Mouse (Mus musculus): ENCODE measurements around the gene Icam2. TPM values are rescaled to one million over a fixed set of nuclear protein-coding genes. Genes with fewer than 3 reads are reported as not detected.

Icam2 gene
- polyA plus RNA-seq, 1 experiment, result not detected

GRCm38 (mm10) chr11:106381011-106381410, 6.9 kb downstream of the Icam2 start:
- Histone ChIP-seq H3K4me1 (ENCODE audit: control insufficient read depth, insufficient read depth, low read length) (no peaks in the 10 kb centered on the region), H3K4me3 (ENCODE audit: insufficient read depth, low read length) (no peak overlapping the region), H3K27ac (ENCODE audit: insufficient read depth, low read length) (no peak overlapping the region)
- TF ChIP-seq CTCF (IDR thresholded peaks at IDR 0.05; ENCODE audit: borderline replicate concordance, insufficient read depth, low read length) (no peak), POLR2A (IDR thresholded peaks at IDR 0.05; ENCODE audit: low read depth, low read length) (no peak)

- no peak for TF ChIP-seq CTCF (IDR thresholded peaks at IDR 0.05; ENCODE audit: borderline replicate concordance, insufficient read depth, low read length)
- TF ChIP-seq POLR2A (IDR thresholded peaks at IDR 0.05; ENCODE audit: low read depth, low read length), result no peak
- no peak overlapping the region for H3K27ac ChIP-seq (ENCODE audit: insufficient read depth, low read length)
- no peak overlapping the region for H3K4me3 ChIP-seq (ENCODE audit: insufficient read depth, low read length)
- no peaks in the 10 kb centered on the region for H3K4me1 ChIP-seq (ENCODE audit: control insufficient read depth, insufficient read depth, low read length)
Measured at GRCm38 (mm10) chr11:106374979-106375378, 12.9 kb downstream of the Icam2 start.

- Histone ChIP-seq H3K4me1 (ENCODE audit: control insufficient read depth, insufficient read depth, low read length) (no peaks in the 10 kb centered on the region), H3K4me3 (ENCODE audit: insufficient read depth, low read length) (no peak overlapping the region), H3K27ac (ENCODE audit: insufficient read depth, low read length) (no peak overlapping the region)
- TF ChIP-seq CTCF (IDR thresholded peaks at IDR 0.05; ENCODE audit: borderline replicate concordance, insufficient read depth, low read length) (no peak), POLR2A (IDR thresholded peaks at IDR 0.05; ENCODE audit: low read depth, low read length) (no peak)
Measured at GRCm38 (mm10) chr11:106374559-106374958, 13.3 kb downstream of the Icam2 start.

GRCm38 (mm10) chr11:106373998-106374397, 13.9 kb downstream of the Icam2 start:
- H3K4me3 ChIP-seq (ENCODE audit: insufficient read depth, low read length), result no peak overlapping the region
- no peak for TF ChIP-seq POLR2A (IDR thresholded peaks at IDR 0.05; ENCODE audit: low read depth, low read length)
- no peak for TF ChIP-seq CTCF (IDR thresholded peaks at IDR 0.05; ENCODE audit: borderline replicate concordance, insufficient read depth, low read length)
- no peaks in the 10 kb centered on the region for H3K4me1 ChIP-seq (ENCODE audit: control insufficient read depth, insufficient read depth, low read length)
- no peak overlapping the region for H3K27ac ChIP-seq (ENCODE audit: insufficient read depth, low read length)

GRCm38 (mm10) chr11:106366316-106366715, 21.6 kb downstream of the Icam2 start:
- Histone ChIP-seq H3K4me1 (ENCODE audit: control insufficient read depth, insufficient read depth, low read length) (no peaks in the 10 kb centered on the region), H3K27ac (ENCODE audit: insufficient read depth, low read length) (no peak overlapping the region), H3K4me3 (ENCODE audit: insufficient read depth, low read length) (no peak overlapping the region)
- TF ChIP-seq POLR2A (IDR thresholded peaks at IDR 0.05; ENCODE audit: low read depth, low read length) (no peak), CTCF (IDR thresholded peaks at IDR 0.05; ENCODE audit: borderline replicate concordance, insufficient read depth, low read length) (peak; percentile 63; the same call in 1 of the 2 replicates)

- TF ChIP-seq POLR2A (IDR thresholded peaks at IDR 0.05; ENCODE audit: low read depth, low read length) (no peak), CTCF (IDR thresholded peaks at IDR 0.05; ENCODE audit: borderline replicate concordance, insufficient read depth, low read length) (no peak)
Measured at GRCm38 (mm10) chr11:106365366-106365765, 22.5 kb downstream of the Icam2 start, which contains the start of gene Prr29. Gene Prr29 (plus strand): TSS chr11:106365472.

GRCm38 (mm10) chr11:106364712-106365111, 23.2 kb downstream of the Icam2 start:
- Histone ChIP-seq H3K27ac (ENCODE audit: insufficient read depth, low read length) (no peak overlapping the region), H3K4me1 (ENCODE audit: control insufficient read depth, insufficient read depth, low read length) (no peaks in the 10 kb centered on the region), H3K4me3 (ENCODE audit: insufficient read depth, low read length) (no peak overlapping the region)
- TF ChIP-seq POLR2A (IDR thresholded peaks at IDR 0.05; ENCODE audit: low read depth, low read length) (no peak), CTCF (IDR thresholded peaks at IDR 0.05; ENCODE audit: borderline replicate concordance, insufficient read depth, low read length) (no peak)

More at GRCm38 (mm10) chr11:106365366-106365765, 22.5 kb downstream of the Icam2 start, which contains the start of gene Prr29:
- no peaks in the 10 kb centered on the region for H3K4me1 ChIP-seq (ENCODE audit: control insufficient read depth, insufficient read depth, low read length)
- H3K4me3 ChIP-seq (ENCODE audit: insufficient read depth, low read length), result no peak within 1 kb of the TSS
- no peak within 1 kb of the TSS for H3K27ac ChIP-seq (ENCODE audit: insufficient read depth, low read length)

- no peak for TF ChIP-seq POLR2A (IDR thresholded peaks at IDR 0.05; ENCODE audit: low read depth, low read length)
- TF ChIP-seq CTCF (IDR thresholded peaks at IDR 0.05; ENCODE audit: borderline replicate concordance, insufficient read depth, low read length), result no peak
- no peaks in the 10 kb centered on the region for H3K4me1 ChIP-seq (ENCODE audit: control insufficient read depth, insufficient read depth, low read length)
- H3K4me3 ChIP-seq (ENCODE audit: insufficient read depth, low read length), result no peak overlapping the region
- H3K27ac ChIP-seq (ENCODE audit: insufficient read depth, low read length), result no peak overlapping the region
Measured at GRCm38 (mm10) chr11:106359350-106359749, 28.5 kb downstream of the Icam2 start.

GRCm38 (mm10) chr11:106355382-106356128, 32.3 kb downstream of the Icam2 start:
- no peak for TF ChIP-seq CTCF (IDR thresholded peaks at IDR 0.05; ENCODE audit: borderline replicate concordance, insufficient read depth, low read length)
- no peak for TF ChIP-seq POLR2A (IDR thresholded peaks at IDR 0.05; ENCODE audit: low read depth, low read length)
- Histone ChIP-seq H3K4me1 (ENCODE audit: control insufficient read depth, insufficient read depth, low read length) (no peaks in the 10 kb centered on the region), H3K27ac (ENCODE audit: insufficient read depth, low read length) (no peak overlapping the region), H3K4me3 (ENCODE audit: insufficient read depth, low read length) (no peak overlapping the region)

GRCm38 (mm10) chr11:106354181-106354580, 33.7 kb downstream of the Icam2 start:
- Histone ChIP-seq H3K4me3 (ENCODE audit: insufficient read depth, low read length) (no peak overlapping the region), H3K4me1 (ENCODE audit: control insufficient read depth, insufficient read depth, low read length) (no peaks in the 10 kb centered on the region), H3K27ac (ENCODE audit: insufficient read depth, low read length) (no peak overlapping the region)
- TF ChIP-seq POLR2A (IDR thresholded peaks at IDR 0.05; ENCODE audit: low read depth, low read length) (no peak), CTCF (IDR thresholded peaks at IDR 0.05; ENCODE audit: borderline replicate concordance, insufficient read depth, low read length) (no peak)

All from embryonic fibroblast, embryonic 13.5 days (primary cell).